Mouse (Mus musculus): ENCODE data around the gene Rinl. TPM values are rescaled to one million over a fixed set of nuclear protein-coding genes. Genes with fewer than 3 reads are reported as not detected.

The Rinl gene
- total RNA-seq, 2 experiments from 2014 or later: 2.7 to 3.1 TPM

GRCm38 (mm10) chr7:28802846-28803588 lies 14.2 kb downstream of the Rinl start:
- DNase-seq (ENCODE audit: extremely low spot score in 1 of 2, low spot score in 2 of 2): no peak
- H3K4me3 ChIP-seq: no peak overlapping the region
- TF ChIP-seq CTCF (IDR thresholded peaks at IDR 0.05): no peak
- intact Hi-C loops (cut with DNase I): no loop called here
- H3K27ac ChIP-seq: peak overlapping the region; percentile 65; the same call in 1 of the 2 replicates

- TF ChIP-seq CTCF (IDR thresholded peaks at IDR 0.05): no peak
- intact Hi-C loops (cut with DNase I): no loop called here
- Histone ChIP-seq H3K4me3 (no peak overlapping the region), H3K27ac (no peak overlapping the region)
- no peak for DNase-seq (ENCODE audit: extremely low spot score in 1 of 2, low spot score in 2 of 2)
Observed at GRCm38 (mm10) chr7:28803756-28804155, 15.0 kb downstream of the Rinl start.

GRCm38 (mm10) chr7:28806869-28807268 lies 18.1 kb downstream of the Rinl start:
- no peak overlapping the region for H3K4me3 ChIP-seq
- intact Hi-C loops (cut with DNase I): no loop called here
- no peak for DNase-seq (ENCODE audit: extremely low spot score in 1 of 2, low spot score in 2 of 2)
- no peak overlapping the region for H3K27ac ChIP-seq
- no peak; the same call in 1 of the 2 replicates for TF ChIP-seq CTCF (IDR thresholded peaks at IDR 0.05)

- TF ChIP-seq CTCF (IDR thresholded peaks at IDR 0.05): no peak
- Histone ChIP-seq H3K27ac (peak overlapping the region; percentile 100), H3K4me3 (peak overlapping the region; percentile 93; the same call in 1 of the 2 replicates)
- intact Hi-C loops (cut with DNase I): no loop called here
- no peak for DNase-seq (ENCODE audit: extremely low spot score in 1 of 2, low spot score in 2 of 2)
Observed at GRCm38 (mm10) chr7:28807641-28808220, 19.0 kb downstream of the Rinl start.

DNA sequence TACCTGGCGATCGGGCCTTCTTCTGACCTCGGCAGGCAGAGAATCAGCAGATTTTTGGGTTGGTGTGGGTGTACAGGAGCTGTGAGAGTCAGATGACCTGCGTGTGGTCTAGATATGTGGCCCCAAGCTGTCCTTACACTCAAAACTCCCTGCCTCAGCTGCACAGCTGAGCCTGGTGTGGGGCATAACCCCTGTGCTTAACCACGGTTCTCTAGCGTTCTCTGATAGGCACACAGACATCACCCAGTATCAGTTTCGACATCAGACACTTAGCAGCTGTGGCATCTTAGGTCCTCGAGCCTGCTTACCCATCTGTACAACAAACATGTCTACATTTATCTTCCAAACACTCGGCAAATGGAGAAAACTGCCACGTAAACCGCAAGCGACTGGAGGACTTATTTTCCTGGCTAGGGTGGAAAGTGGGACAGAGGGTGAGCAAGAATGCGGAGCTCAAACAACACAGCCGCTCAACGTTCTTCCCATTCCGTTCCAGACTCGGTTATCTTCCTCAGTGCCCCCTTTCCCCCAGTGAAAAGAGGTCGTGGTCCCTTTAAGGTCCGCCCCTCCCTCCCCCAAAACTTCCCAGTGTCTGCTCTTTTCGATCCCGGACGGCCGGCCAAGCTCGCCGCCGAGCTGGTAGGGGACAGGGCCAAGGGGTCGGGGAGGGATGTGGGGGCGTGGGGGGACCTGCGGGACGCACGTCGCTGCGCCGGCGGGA lies 19.6 kb downstream of the Rinl start, which contains the start of gene Hnrnpl:
Gene Hnrnpl, plus strand, starts transcription at position 321 of the 721 bp plus-strand sequence.
- peak within 1 kb of the TSS; percentile 93 for H3K4me3 ChIP-seq
- TF ChIP-seq CTCF (IDR thresholded peaks at IDR 0.05): no peak
- no peak for DNase-seq (ENCODE audit: extremely low spot score in 1 of 2, low spot score in 2 of 2)
- intact Hi-C loops (cut with DNase I): no loop called here
- H3K27ac ChIP-seq: peak within 1 kb of the TSS; percentile 100

DNA sequence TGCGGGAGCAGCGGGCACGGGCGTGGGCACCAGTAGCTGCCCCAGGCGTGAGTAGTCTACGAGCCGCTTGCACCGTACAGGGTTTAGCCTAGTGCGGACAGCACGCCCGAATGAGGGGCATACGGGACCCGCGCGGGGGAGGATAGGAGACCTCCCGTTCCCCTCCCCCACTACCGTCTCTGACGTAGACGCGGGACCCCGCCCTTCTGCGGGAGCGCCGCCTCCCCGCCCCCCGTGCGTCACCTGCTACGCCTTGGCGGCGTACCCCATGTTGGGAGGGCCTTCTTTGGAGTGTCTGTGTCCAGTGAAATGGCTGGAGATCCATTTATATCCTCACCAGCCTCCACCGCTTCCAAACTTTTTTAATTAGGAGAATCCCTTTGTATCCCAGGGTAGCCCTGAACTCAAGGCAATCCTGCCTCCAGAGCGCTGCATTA lies 20.2 kb downstream of the Rinl start:
- H3K27ac ChIP-seq: peak overlapping the region; percentile 100
- intact Hi-C loops (cut with DNase I): no loop called here
- DNase-seq (ENCODE audit: extremely low spot score in 1 of 2, low spot score in 2 of 2): peak; percentile 95 to 96
- TF ChIP-seq CTCF (IDR thresholded peaks at IDR 0.05): no peak
- peak overlapping the region; percentile 93 for H3K4me3 ChIP-seq

GRCm38 (mm10) chr7:28809401-28810089 lies 20.8 kb downstream of the Rinl start:
- TF ChIP-seq CTCF (IDR thresholded peaks at IDR 0.05): no peak; the same call in 1 of the 2 replicates
- peak overlapping the region; percentile 93 for H3K4me3 ChIP-seq
- intact Hi-C loops (cut with DNase I): loop anchor here (1.0 kb wide), 1 partner anchor 16 kb away; the partner anchor contains the start of gene Ech1
- DNase-seq (ENCODE audit: extremely low spot score in 1 of 2, low spot score in 2 of 2): peak; percentile 42 to 46
- peak overlapping the region; percentile 100 for H3K27ac ChIP-seq

- DNase-seq (ENCODE audit: extremely low spot score in 1 of 2, low spot score in 2 of 2): peak; percentile 96 to 99
- intact Hi-C loops (cut with DNase I): loop anchor here (1.0 kb wide), 1 partner anchor 15 kb away; the partner anchor contains the start of gene Ech1
- H3K4me3 ChIP-seq: peak overlapping the region; percentile 93
- TF ChIP-seq CTCF (IDR thresholded peaks at IDR 0.05): peak; percentile 69
- peak overlapping the region; percentile 100 for H3K27ac ChIP-seq
Observed at GRCm38 (mm10) chr7:28810107-28811066, 21.6 kb downstream of the Rinl start.

- H3K27ac ChIP-seq: peak overlapping the region; percentile 100
- intact Hi-C loops (cut with DNase I): no loop called here
- TF ChIP-seq CTCF (IDR thresholded peaks at IDR 0.05): no peak
- peak; percentile 94 for DNase-seq (ENCODE audit: extremely low spot score in 1 of 2, low spot score in 2 of 2)
- peak overlapping the region; percentile 91 for H3K4me3 ChIP-seq
Observed at GRCm38 (mm10) chr7:28811228-28811627, 22.5 kb downstream of the Rinl start.

DNA sequence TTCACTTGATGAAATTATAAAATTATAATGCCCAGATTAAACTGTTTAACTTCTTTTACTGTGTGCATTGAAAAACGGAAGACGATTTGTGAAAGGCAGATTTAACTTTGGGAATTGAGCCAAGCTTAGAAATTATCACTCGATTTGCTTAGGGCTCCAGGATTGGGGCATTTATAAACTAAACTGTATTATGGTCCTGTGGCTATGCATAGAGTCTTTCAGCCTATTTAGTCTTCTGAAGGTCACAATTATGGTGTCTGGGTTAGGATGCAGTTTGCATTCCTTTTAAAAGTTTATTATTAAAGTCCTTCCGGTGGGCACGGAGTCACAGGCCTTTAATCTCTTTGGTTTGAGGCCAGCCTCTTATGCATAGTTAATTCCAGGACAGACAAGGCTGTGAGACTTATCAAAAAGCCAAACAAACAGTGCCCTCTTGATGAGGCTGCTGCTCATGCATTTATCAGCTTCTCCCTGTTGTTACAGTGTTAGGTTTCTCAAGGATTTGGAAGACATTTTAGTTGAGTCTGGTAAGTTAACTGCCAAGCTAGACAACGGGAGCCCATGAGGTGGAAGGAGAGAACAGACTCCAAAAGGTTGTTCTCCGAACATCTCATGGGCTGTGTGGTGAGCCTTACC lies 23.0 kb downstream of the Rinl start:
- Histone ChIP-seq H3K27ac (peak overlapping the region; percentile 100; the same call in 1 of the 2 replicates), H3K4me3 (peak overlapping the region; percentile 91)
- no peak for TF ChIP-seq CTCF (IDR thresholded peaks at IDR 0.05)
- DNase-seq (ENCODE audit: extremely low spot score in 1 of 2, low spot score in 2 of 2): no peak
- intact Hi-C loops (cut with DNase I): no loop called here
